Mouse (Mus musculus) forebrain, embryonic 14.5 days (tissue): ENCODE measurements around the gene Cd38. TPM values are rescaled to one million over a fixed set of nuclear protein-coding genes. Genes with fewer than 3 reads are reported as not detected.

Source experiments
- ATAC-seq: fragments of 200-750 bp; cut with Nextera tagmentation; 2 replicates; pipeline ENCODE4 v1.8.0; 2017; ENCODE audit warnings: mild to moderate bottlenecking, moderate library complexity
- DNase-seq: peaks from one replicate; pipeline ENCODE4 v3.0.0-alpha.2; 2015; ENCODE audit warnings: low spot score
- H3K27ac ChIP-seq: fragments of 300-500 bp; sonication (generic); 2 replicates; pipeline ENCODE4 v1.5.1; 2014; ENCODE audit warnings: low read depth, mild to moderate bottlenecking, control low read depth, low read length, moderate library complexity
- H3K27me3 ChIP-seq: fragments of 300-500 bp; sonication (generic); replicated peaks from 2 replicates; pipeline ENCODE4 v1.6.1; 2014; ENCODE audit warnings: low read length, control low read depth, mixed read lengths; ENCODE audit not compliant: control insufficient read depth, insufficient read depth
- H3K36me3 ChIP-seq: fragments of 300-500 bp; sonication (generic); 2 replicates; pipeline ENCODE4 v1.6.1; 2014; ENCODE audit warnings: low read length, control low read depth; ENCODE audit not compliant: control insufficient read depth, insufficient read depth
- H3K4me1 ChIP-seq: fragments of 300-500 bp; sonication (generic); 2 replicates; pipeline ENCODE4 v1.6.1; 2014; ENCODE audit warnings: antibody characterized with exemption, low read length, control low read depth; ENCODE audit not compliant: control insufficient read depth, insufficient read depth
- H3K4me2 ChIP-seq: fragments of 300-500 bp; sonication (generic); 2 replicates; pipeline ENCODE4 v1.6.1; 2014; ENCODE audit warnings: mild to moderate bottlenecking, control low read depth, low read length
- H3K4me3 ChIP-seq: fragments of 300-500 bp; sonication (generic); 2 replicates; pipeline ENCODE4 v1.5.1; 2014; ENCODE audit warnings: low read depth, low read length, control low read depth
- H3K9ac ChIP-seq: fragments of 300-500 bp; sonication (generic); 2 replicates; pipeline ENCODE4 v1.6.1; 2014; ENCODE audit warnings: mild to moderate bottlenecking, low read length, control low read depth, moderate library complexity
- H3K9me3 ChIP-seq: fragments of 300-500 bp; sonication (generic); replicated peaks from 2 replicates; pipeline ENCODE4 v1.6.1; 2016; ENCODE audit warnings: low read length, control low read depth, mixed read lengths; ENCODE audit not compliant: control insufficient read depth
- WGBS: fragments of 180-500 bp; shearing (Covaris S2); extraction: QIAGEN DNeasy Blood & Tissue Kit; methylation state at CpG from one replicate; pipeline ENCODE4 v1.1.7; 2014; 5-methylcytosine and 5-hydroxymethylcytosine counted together
- polyA plus RNA-seq: library from polyadenylated mRNA; unstranded; fragments of >200 nt; fragmentation: Nextera tagmentation; extraction: Ambion mirVana; gene quantifications from 2 replicates; pipeline ENCODE4 v1.2.1, GENCODE M21; 2014

The Cd38 gene
- 2.8 and 2.9 TPM in 2 replicates for polyA plus RNA-seq

DNA sequence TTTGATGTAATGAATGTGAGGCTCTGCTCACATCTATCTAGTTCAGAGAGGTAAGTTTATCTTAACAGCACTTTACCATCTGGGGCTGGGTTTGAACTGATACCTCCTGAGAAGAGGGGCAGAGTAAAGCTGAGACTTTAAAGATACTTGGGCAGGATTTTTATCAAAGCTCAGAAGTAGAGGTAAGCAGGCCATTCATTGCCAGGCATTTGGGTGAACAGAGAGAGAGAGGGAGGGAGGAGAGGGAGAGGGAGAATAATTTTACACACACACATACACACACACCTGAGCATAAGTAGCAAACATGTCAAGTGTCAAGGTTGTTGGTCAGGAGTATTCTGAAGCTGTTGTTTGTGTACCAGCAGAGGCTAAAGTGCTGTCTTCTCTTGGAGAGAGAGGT is at the start of gene Cd38:
TSS of gene Cd38 (plus strand) at position 301 of the 400 bp plus-strand sequence.
- DNase-seq (no peak), ATAC-seq (no peak)

DNA sequence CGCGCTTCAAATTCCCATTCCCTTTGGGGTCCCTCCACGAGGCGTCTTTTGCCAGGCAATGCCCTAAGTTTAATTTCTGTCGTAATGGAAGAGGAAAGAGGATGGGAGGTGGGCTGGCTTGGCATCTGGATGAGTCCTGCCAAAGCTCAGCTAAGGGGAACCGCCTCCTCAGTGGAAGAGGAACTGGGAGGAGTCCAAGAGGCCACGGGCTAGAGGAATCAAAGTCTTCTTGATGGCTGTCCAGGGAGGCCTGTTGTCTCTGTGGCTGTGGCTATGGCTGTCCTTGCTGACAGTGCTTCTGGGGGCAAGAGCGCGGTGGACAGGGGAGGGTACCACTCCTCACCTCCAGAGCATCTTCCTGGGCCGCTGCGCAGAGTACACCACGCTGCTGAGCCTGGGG is 49.7 kb upstream of the Cd38 start, which contains the start of gene Bst1:
TSS of gene Bst1 (plus strand) at position 191 of the 400 bp plus-strand sequence.
- WGBS, result 49% methylated on average over 12 of the region's 12 CpGs
- no peak within 1 kb of the TSS for H3K9ac ChIP-seq

More for the DNA sequence above, at the start of gene Cd38:
- H3K36me3 ChIP-seq, result no peaks in the 10 kb centered on the region
- H3K27me3 ChIP-seq, result no peaks in the 10 kb centered on the region
- H3K9me3 ChIP-seq, result no peaks in the 10 kb centered on the region
- H3K9ac ChIP-seq, result peak within 1 kb of the TSS; percentile 51
- peak within 1 kb of the TSS; percentile 54 for H3K4me2 ChIP-seq
- peaks cover 7% of the 10 kb centered on the region; the same call in 1 of the 2 replicates for H3K4me1 ChIP-seq
- no peak within 1 kb of the TSS for H3K27ac ChIP-seq
- peak within 1 kb of the TSS; percentile 29 for H3K4me3 ChIP-seq

DNA sequence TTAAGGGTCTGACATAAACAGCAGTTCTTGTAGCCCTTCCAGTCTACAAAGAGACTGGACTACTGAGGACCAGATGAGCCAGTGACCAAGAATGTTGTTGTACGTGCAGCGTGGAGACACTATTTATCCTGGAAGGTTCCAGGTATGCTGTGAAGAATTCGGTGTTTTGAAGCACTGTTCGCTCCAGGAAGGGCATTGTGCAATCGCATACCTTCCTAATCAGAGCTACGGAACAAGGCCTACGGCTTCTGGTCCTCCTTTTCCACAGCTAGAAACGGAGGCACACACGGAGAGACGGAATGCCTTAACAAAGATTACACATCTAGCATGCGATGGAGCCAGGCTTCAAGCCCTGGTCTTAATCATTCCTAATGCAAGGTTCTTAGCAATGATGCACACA is 47.6 kb upstream of the Cd38 start:
- ATAC-seq (no peak), DNase-seq (no peak)
- WGBS, result 93% methylated on average over 11 of the region's 11 CpGs
- H3K4me1 ChIP-seq, result no peaks in the 10 kb centered on the region
- H3K27ac ChIP-seq, result no peak overlapping the region
- H3K4me3 ChIP-seq, result no peak overlapping the region
- no peaks in the 10 kb centered on the region for H3K9me3 ChIP-seq
- H3K9ac ChIP-seq, result no peak overlapping the region
- no peak overlapping the region for H3K4me2 ChIP-seq
- H3K36me3 ChIP-seq, result no peaks in the 10 kb centered on the region
- H3K27me3 ChIP-seq, result no peaks in the 10 kb centered on the region

More for the DNA sequence above, 49.7 kb upstream of the Cd38 start, which contains the start of gene Bst1:
- no peak within 1 kb of the TSS for H3K4me2 ChIP-seq
- no peaks in the 10 kb centered on the region for H3K36me3 ChIP-seq
- no peaks in the 10 kb centered on the region for H3K9me3 ChIP-seq
- ATAC-seq (no peak), DNase-seq (no peak)
- H3K4me1 ChIP-seq, result no peaks in the 10 kb centered on the region
- H3K27me3 ChIP-seq, result no peaks in the 10 kb centered on the region
- no peak within 1 kb of the TSS for H3K4me3 ChIP-seq
- no peak within 1 kb of the TSS for H3K27ac ChIP-seq

DNA sequence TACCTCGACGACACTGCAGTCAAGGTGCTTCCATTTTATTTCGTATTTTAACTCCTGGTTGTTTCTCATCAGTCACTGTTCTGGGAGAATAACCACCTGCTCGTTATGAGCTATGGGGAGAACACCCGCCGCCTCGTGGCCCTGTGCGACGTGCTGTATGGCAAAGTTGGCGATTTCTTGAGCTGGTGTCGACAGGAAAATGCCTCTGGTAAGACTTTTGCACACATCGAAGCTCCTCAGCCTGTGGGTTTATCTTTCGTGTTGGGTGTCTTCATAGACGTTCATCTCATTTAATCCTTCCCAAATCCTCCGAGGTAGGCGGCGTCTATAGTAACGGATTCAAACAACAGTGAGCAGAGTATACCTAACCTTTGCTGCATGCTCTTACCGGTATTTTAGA is 46.8 kb upstream of the Cd38 start, which contains the start of gene Fbxl5:
TSS of gene Fbxl5 (minus strand) at position 101 of the 400 bp plus-strand sequence.
- Histone ChIP-seq H3K27ac (no peak within 1 kb of the TSS), H3K4me3 (no peak within 1 kb of the TSS), H3K4me1 (no peaks in the 10 kb centered on the region), H3K36me3 (no peaks in the 10 kb centered on the region), H3K4me2 (no peak within 1 kb of the TSS), H3K9ac (no peak within 1 kb of the TSS), H3K9me3 (no peaks in the 10 kb centered on the region), H3K27me3 (no peaks in the 10 kb centered on the region)
- DNase-seq (no peak), ATAC-seq (no peak)
- 81% methylated on average over 19 of the region's 19 CpGs for WGBS

DNA sequence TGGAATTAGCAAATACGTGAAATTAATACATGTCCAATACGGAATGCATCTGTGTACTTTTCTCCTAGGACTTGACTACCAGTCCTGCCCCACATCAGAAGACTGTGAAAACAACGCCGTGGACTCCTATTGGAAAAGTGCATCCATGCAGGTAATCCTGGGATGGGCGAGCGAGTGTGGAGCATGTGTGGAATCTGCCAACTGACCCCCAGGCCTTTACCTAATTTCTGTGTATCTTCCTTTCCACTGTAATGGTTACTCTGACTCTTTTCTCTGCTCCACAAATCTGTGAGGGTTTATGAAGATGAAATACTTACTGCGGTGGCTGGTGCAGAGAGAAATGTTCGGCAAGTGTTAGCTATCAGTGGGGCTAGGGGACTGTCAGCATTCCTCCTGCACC is 46.2 kb upstream of the Cd38 start:
- no peaks in the 10 kb centered on the region for H3K27me3 ChIP-seq
- H3K4me2 ChIP-seq, result no peak overlapping the region
- no peaks in the 10 kb centered on the region for H3K36me3 ChIP-seq
- H3K9ac ChIP-seq, result no peak overlapping the region
- no peaks in the 10 kb centered on the region for H3K4me1 ChIP-seq
- no peak overlapping the region for H3K4me3 ChIP-seq
- DNase-seq (no peak), ATAC-seq (no peak)
- no peaks in the 10 kb centered on the region for H3K9me3 ChIP-seq
- H3K27ac ChIP-seq, result no peak overlapping the region
- 81% methylated on average over 8 of the region's 8 CpGs for WGBS

DNA sequence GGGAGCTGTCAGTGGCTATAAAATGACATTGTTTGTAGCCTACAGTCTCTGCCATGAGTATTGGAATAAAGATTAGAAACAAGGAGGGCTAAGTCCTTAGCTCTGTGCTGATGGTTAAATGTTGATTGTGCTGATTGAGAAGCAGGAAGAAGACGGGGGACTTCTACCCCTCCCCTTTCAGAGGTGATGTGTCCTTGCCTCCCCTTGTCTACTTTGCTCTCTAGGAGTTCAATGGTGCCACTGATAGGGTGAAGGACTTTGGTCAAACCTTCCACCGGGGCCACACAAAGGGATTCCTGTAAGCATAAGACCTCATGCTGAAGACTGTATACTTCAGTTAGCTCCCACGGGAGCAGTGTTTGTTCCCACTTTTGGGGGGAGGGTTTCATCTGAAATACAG is 45.5 kb upstream of the Cd38 start:
- Histone ChIP-seq H3K27ac (no peak overlapping the region), H3K9me3 (no peaks in the 10 kb centered on the region), H3K4me2 (no peak overlapping the region), H3K27me3 (no peaks in the 10 kb centered on the region), H3K4me3 (no peak overlapping the region), H3K9ac (no peak overlapping the region), H3K4me1 (no peaks in the 10 kb centered on the region), H3K36me3 (no peaks in the 10 kb centered on the region)
- no peak for ATAC-seq
- whole genome bisulfite sequencing, result 83% methylated on average over 3 of the region's 3 CpGs
- no peak for DNase-seq

DNA sequence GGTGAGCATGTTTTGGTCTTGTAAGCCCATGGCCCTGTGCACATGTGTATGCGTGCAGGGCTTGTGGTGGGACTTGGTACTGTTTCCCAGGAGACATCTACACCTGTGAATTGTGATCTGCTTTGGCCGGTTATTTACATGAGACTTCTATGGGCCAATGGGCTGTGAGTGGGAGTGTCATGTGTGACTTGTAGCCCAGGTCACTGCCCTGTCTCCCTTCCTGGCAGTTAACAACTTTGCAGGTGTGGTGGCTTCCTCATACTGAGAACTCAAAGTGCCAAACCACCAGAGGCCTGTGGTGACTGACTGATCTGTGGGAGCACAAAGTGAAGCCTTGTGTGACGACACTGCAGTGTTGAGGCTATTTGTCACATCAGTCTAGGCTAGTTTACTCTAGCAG is 43.8 kb upstream of the Cd38 start:
- Histone ChIP-seq H3K9ac (no peak overlapping the region), H3K4me1 (no peaks in the 10 kb centered on the region), H3K4me3 (no peak overlapping the region), H3K4me2 (no peak overlapping the region), H3K36me3 (no peaks in the 10 kb centered on the region), H3K9me3 (no peaks in the 10 kb centered on the region), H3K27me3 (no peaks in the 10 kb centered on the region), H3K27ac (no peak overlapping the region)
- ATAC-seq (no peak), DNase-seq (no peak)
- 89% methylated on average over 3 of the region's 3 CpGs for WGBS

DNA sequence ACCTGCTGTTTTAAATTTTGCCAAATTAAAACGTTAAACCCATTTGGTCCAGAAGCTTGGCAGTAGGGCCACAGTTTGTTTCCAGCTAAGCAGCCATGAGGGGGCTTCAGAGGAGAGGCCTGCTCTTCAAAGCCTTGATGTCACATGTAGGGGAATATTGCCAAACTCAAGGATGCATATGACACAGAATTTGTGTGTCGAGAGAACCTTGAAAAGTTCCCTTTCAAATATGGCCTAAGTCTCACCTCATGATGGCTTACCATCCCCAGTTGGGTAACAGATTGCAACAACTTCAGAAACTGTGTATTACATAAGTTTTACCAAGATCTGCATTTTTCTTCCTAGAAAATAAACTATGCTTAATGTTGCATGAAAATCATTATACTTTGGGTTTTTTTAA is 41.5 kb upstream of the Cd38 start:
- no peak overlapping the region for H3K4me3 ChIP-seq
- WGBS, result 85% methylated on average over 2 of the region's 2 CpGs
- no peaks in the 10 kb centered on the region for H3K9me3 ChIP-seq
- no peaks in the 10 kb centered on the region for H3K27me3 ChIP-seq
- DNase-seq, result no peak
- ATAC-seq, result no peak
- H3K36me3 ChIP-seq, result no peaks in the 10 kb centered on the region
- no peaks in the 10 kb centered on the region for H3K4me1 ChIP-seq
- no peak overlapping the region for H3K4me2 ChIP-seq
- H3K27ac ChIP-seq, result no peak overlapping the region
- H3K9ac ChIP-seq, result no peak overlapping the region

DNA sequence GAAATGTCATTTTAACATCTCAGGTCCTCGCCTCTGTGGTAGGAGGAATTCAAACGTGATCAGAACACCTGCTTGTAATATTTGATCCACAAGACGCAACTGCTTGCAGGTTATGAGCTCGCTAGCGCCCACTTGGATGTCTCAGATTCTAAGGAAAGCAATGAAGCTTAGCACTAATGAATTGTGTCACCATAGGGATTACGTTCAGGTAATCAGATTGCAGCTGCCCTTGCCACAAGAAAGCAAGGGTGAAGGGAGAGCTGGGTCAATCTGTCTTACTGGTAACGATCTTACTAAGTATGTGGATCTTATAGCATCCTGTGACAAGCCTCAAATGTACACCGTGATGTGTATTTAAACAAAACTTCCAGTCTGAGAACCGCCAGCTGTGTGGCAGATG is 41.0 kb upstream of the Cd38 start:
- Histone ChIP-seq H3K27ac (no peak overlapping the region), H3K9me3 (no peaks in the 10 kb centered on the region), H3K36me3 (no peaks in the 10 kb centered on the region), H3K9ac (no peak overlapping the region), H3K4me3 (no peak overlapping the region), H3K4me1 (no peaks in the 10 kb centered on the region), H3K4me2 (no peak overlapping the region), H3K27me3 (no peaks in the 10 kb centered on the region)
- ATAC-seq (no peak), DNase-seq (no peak)
- WGBS, result 77% methylated on average over 9 of the region's 9 CpGs
